Mouse (Mus musculus) brain, adult 10 weeks (tissue): ENCODE results near the gene Ift52. TPM values are rescaled to one million over a fixed set of nuclear protein-coding genes. Genes with fewer than 3 reads are reported as not detected.

Experiments
- polyA plus RNA-seq: library from polyadenylated mRNA; stranded (reverse); fragments of 350-450 nt; fragmentation: Illumina TruSeq; extraction: RNeasy Lipid Tissue Mini Kit (QIAGEN cat#74804); gene quantifications from one replicate; pipeline ENCODE4 v1.2.3, GENCODE M21; 2015; ENCODE audit warnings: low read depth, low replicate concordance

The Ift52 gene
- 45.7 TPM for polyA plus RNA-seq

GRCm38 (mm10) chr2:163016916-163017743 lies at the start of gene Ift52:
Gene Ift52, plus strand, starts transcription at chr2:163017354.

GRCm38 (mm10) chr2:162987218-162987617 lies 29.9 kb upstream of the Ift52 start, which contains the start of gene Sgk2:
Gene Sgk2, plus strand, starts transcription at chr2:162987330.

GRCm38 (mm10) chr2:163054335-163054840 lies 37.2 kb downstream of the Ift52 start, which contains the start of gene Mybl2:
Gene Mybl2, plus strand, starts transcription at chr2:163054687.

GRCm38 (mm10) chr2:163087728-163088127 lies 70.6 kb downstream of the Ift52 start, which contains the start of gene Gtsf1l:
Gene Gtsf1l, minus strand, starts transcription at chr2:163087855.

Other genes with a start within 250 kb of the Ift52 start
- 127 TPM for gene Srsf6, start 85.8 kb upstream of the Ift52 start, polyA plus RNA-seq
- 7.8 TPM for gene L3mbtl1, start 73.9 kb upstream of the Ift52 start, polyA plus RNA-seq
- gene Sgk2, start 30.0 kb upstream of the Ift52 start, polyA plus RNA-seq = 2.2 TPM
- gene Mybl2, start 37.3 kb downstream of the Ift52 start, polyA plus RNA-seq = 2.8 TPM
- gene Gtsf1l, start 70.5 kb downstream of the Ift52 start, polyA plus RNA-seq = not detected
- 23.2 TPM for gene Tox2, start 185.8 kb downstream of the Ift52 start, polyA plus RNA-seq